Mouse (Mus musculus) thymus, adult 2 months (tissue): ENCODE results near the gene Ccdc81. TPM values are rescaled to one million over a fixed set of nuclear protein-coding genes. Genes with fewer than 3 reads are reported as not detected.

Source experiments
- DNase-seq: peaks from one replicate; pipeline ENCODE4 v3.0.0; 2021
- H3K27ac ChIP-seq: fragments of 200-500 bp; 2 replicates; pipeline ENCODE4 v1.5.1; 2012; ENCODE audit warnings: low read length, control low read depth; ENCODE audit not compliant: control insufficient read depth, insufficient read depth
- H3K27me3 ChIP-seq: fragments of 200-500 bp; 2 replicates; pipeline ENCODE4 v1.6.1; 2012; ENCODE audit warnings: mild to moderate bottlenecking, low read length, moderate library complexity, mixed read lengths; ENCODE audit not compliant: control insufficient read depth, insufficient read depth
- H3K36me3 ChIP-seq: fragments of 200-500 bp; 2 replicates; pipeline ENCODE4 v1.6.1; 2012; ENCODE audit warnings: mild to moderate bottlenecking, low read length, moderate library complexity; ENCODE audit not compliant: control insufficient read depth, insufficient read depth
- H3K4me1 ChIP-seq: fragments of 200-500 bp; replicated peaks from 2 replicates; pipeline ENCODE4 v1.6.1; 2012; ENCODE audit warnings: low read length; ENCODE audit not compliant: control insufficient read depth, insufficient read depth
- H3K4me3 ChIP-seq: fragments of 200-500 bp; 2 replicates; pipeline ENCODE4 v1.5.1; 2012; ENCODE audit warnings: mild to moderate bottlenecking, low read length, control low read depth, moderate library complexity; ENCODE audit not compliant: control insufficient read depth, insufficient read depth
- CTCF ChIP-seq: fragments of 200-500 bp; IDR thresholded peaks from 2 replicates; pipeline ENCODE4 v1.5.1; 2012; ENCODE audit warnings: mild to moderate bottlenecking, control low read depth, low read length, moderate library complexity, borderline replicate concordance; ENCODE audit not compliant: control insufficient read depth, poor library complexity, insufficient read depth; ENCODE audit errors: extremely low read depth
- POLR2A ChIP-seq: fragments of 200-500 bp; IDR thresholded peaks from 2 replicates; pipeline ENCODE4 v1.6.1; 2012; ENCODE audit warnings: mild to moderate bottlenecking, low read length, control low read depth, moderate library complexity; ENCODE audit not compliant: control insufficient read depth, poor library complexity, insufficient read depth; ENCODE audit errors: extremely low read depth
- WGBS: fragments of 180-500 bp; shearing (Covaris S2); methylation state at CpG from one replicate; pipeline ENCODE4 v1.1.7; 2018; 5-methylcytosine and 5-hydroxymethylcytosine counted together
- polyA plus RNA-seq: library from polyadenylated mRNA; depleted of rRNA; stranded (reverse); fragments of >200 nt; gene quantifications from 2 replicates; pipeline ENCODE4 v1.2.3, GENCODE M21; 2012

Ccdc81 gene
- polyA plus RNA-seq, 1 experiment, result not detected

- TF ChIP-seq POLR2A, result no peak
- TF ChIP-seq CTCF, result no peak
- Histone ChIP-seq H3K36me3 (no peaks in the 10 kb centered on the region), H3K27ac (no peak overlapping the region), H3K4me3 (no peak overlapping the region), H3K27me3 (no peaks in the 10 kb centered on the region), H3K4me1 (no peaks in the 10 kb centered on the region)
- no peak for DNase-seq
- WGBS, result 77% methylated on average over 1 of the region's 1 CpGs
Observed at GRCm38 (mm10) chr7:89879686-89880085, 23.7 kb downstream of the Ccdc81 start.

- TF ChIP-seq POLR2A, result no peak
- Histone ChIP-seq H3K27ac (no peak overlapping the region), H3K36me3 (no peaks in the 10 kb centered on the region), H3K4me1 (no peaks in the 10 kb centered on the region), H3K4me3 (no peak overlapping the region), H3K27me3 (no peaks in the 10 kb centered on the region)
- DNase-seq, result no peak
- WGBS, result 53% methylated on average over 5 of the region's 5 CpGs
Observed at GRCm38 (mm10) chr7:89867221-89867620, 36.2 kb downstream of the Ccdc81 start.

GRCm38 (mm10) chr7:89864769-89865168, 38.7 kb downstream of the Ccdc81 start:
- no peaks in the 10 kb centered on the region for H3K4me1 ChIP-seq
- no peaks in the 10 kb centered on the region for H3K27me3 ChIP-seq
- H3K4me3 ChIP-seq, result no peak overlapping the region
- H3K27ac ChIP-seq, result no peak overlapping the region
- no peaks in the 10 kb centered on the region for H3K36me3 ChIP-seq
- DNase-seq, result no peak
- 97% methylated on average over 1 of the region's 1 CpGs for WGBS
- TF ChIP-seq CTCF, result no peak
- TF ChIP-seq POLR2A, result no peak

- WGBS, result 77% methylated on average over 17 of the region's 17 CpGs
- no peak for TF ChIP-seq POLR2A
- TF ChIP-seq CTCF, result no peak
- no peaks in the 10 kb centered on the region for H3K4me1 ChIP-seq
- no peak overlapping the region for H3K27ac ChIP-seq
- no peak overlapping the region for H3K4me3 ChIP-seq
- no peaks in the 10 kb centered on the region for H3K36me3 ChIP-seq
- DNase-seq, result no peak
- H3K27me3 ChIP-seq, result no peaks in the 10 kb centered on the region
Observed at GRCm38 (mm10) chr7:89856440-89857217, 46.8 kb downstream of the Ccdc81 start.

- TF ChIP-seq POLR2A (no peak), CTCF (no peak)
- WGBS, result 81% methylated on average over 1 of the region's 1 CpGs
Observed at GRCm38 (mm10) chr7:89855196-89855595, 48.2 kb downstream of the Ccdc81 start.

GRCm38 (mm10) chr7:89853131-89853530, 50.3 kb downstream of the Ccdc81 start:
- Histone ChIP-seq H3K27ac (no peak overlapping the region), H3K27me3 (no peaks in the 10 kb centered on the region), H3K4me3 (no peak overlapping the region), H3K36me3 (no peaks in the 10 kb centered on the region), H3K4me1 (no peaks in the 10 kb centered on the region)
- DNase-seq, result no peak
- 86% methylated on average over 5 of the region's 5 CpGs for WGBS
- TF ChIP-seq POLR2A, result no peak
- no peak for TF ChIP-seq CTCF

More at GRCm38 (mm10) chr7:89855196-89855595, 48.2 kb downstream of the Ccdc81 start:
- Histone ChIP-seq H3K4me1 (no peaks in the 10 kb centered on the region), H3K36me3 (no peaks in the 10 kb centered on the region), H3K27me3 (no peaks in the 10 kb centered on the region), H3K27ac (no peak overlapping the region), H3K4me3 (no peak overlapping the region)
- DNase-seq, result no peak
